Mouse (Mus musculus) ES-CJ7 (cell line): ENCODE results near the gene Tdg.
"Not testable (repeated sequence)": the region's sequence is repeated elsewhere in the genome, so short reads cannot be mapped to it uniquely, and the experiment has no call there.

Source experiments
- DNase-seq: peaks from one replicate; pipeline ENCODE4 v3.0.0; 2011; ENCODE audit warnings: low read depth, low spot score

The Tdg gene

GRCm38 (mm10) chr10:82629586-82630255 lies at the start of gene Tdg:
Gene Tdg (plus strand): TSS chr10:82629828.
- DNase-seq = peak; percentile 89

- peak; percentile 89 for DNase-seq
Measured at GRCm38 (mm10) chr10:82589673-82590072, 40.0 kb upstream of the Tdg start.

GRCm38 (mm10) chr10:82594421-82594820 lies 35.2 kb upstream of the Tdg start:
- DNase-seq = peak; percentile 78

- no peak for DNase-seq
Measured at GRCm38 (mm10) chr10:82622235-82622634, 7.4 kb upstream of the Tdg start.

GRCm38 (mm10) chr10:82622671-82623552 lies 6.7 kb upstream of the Tdg start, which contains the start of gene 1190007I07Rik:
Gene 1190007I07Rik (minus strand): TSS chr10:82623228.
- peak; percentile 99 for DNase-seq

- DNase-seq = not testable (repeated sequence)
Measured at GRCm38 (mm10) chr10:82623553-82623932, 6.1 kb upstream of the Tdg start.

GRCm38 (mm10) chr10:82629111-82629585 lies 480 bp upstream of the Tdg start:
- peak; percentile 65 for DNase-seq

- no peak for DNase-seq
Measured at GRCm38 (mm10) chr10:82630497-82630896, 869 bp downstream of the Tdg start.

- DNase-seq = no peak
Measured at GRCm38 (mm10) chr10:82631133-82631532, 1.5 kb downstream of the Tdg start.

GRCm38 (mm10) chr10:82632496-82633280 lies 3.1 kb downstream of the Tdg start:
- no peak for DNase-seq

GRCm38 (mm10) chr10:82634348-82634747 lies 4.7 kb downstream of the Tdg start:
- no peak for DNase-seq

- DNase-seq = no peak
Measured at GRCm38 (mm10) chr10:82636321-82636720, 6.7 kb downstream of the Tdg start.

GRCm38 (mm10) chr10:82639032-82639698 lies 9.5 kb downstream of the Tdg start:
- DNase-seq = no peak

- no peak for DNase-seq
Measured at GRCm38 (mm10) chr10:82641481-82641880, 11.9 kb downstream of the Tdg start.

GRCm38 (mm10) chr10:82646083-82646482 lies 16.5 kb downstream of the Tdg start:
- DNase-seq = no peak

GRCm38 (mm10) chr10:82647205-82647811 lies 17.7 kb downstream of the Tdg start:
- DNase-seq = no peak

GRCm38 (mm10) chr10:82651221-82651620 lies 21.6 kb downstream of the Tdg start:
- DNase-seq = no peak

GRCm38 (mm10) chr10:82652625-82653024 lies 23.0 kb downstream of the Tdg start:
- peak; percentile 83 for DNase-seq

- DNase-seq = no peak
Measured at GRCm38 (mm10) chr10:82654581-82654980, 25.0 kb downstream of the Tdg start.

GRCm38 (mm10) chr10:82661820-82662219 lies 32.2 kb downstream of the Tdg start:
- DNase-seq = no peak
